Mouse (Mus musculus): ENCODE data around the gene Ulbp1.
"Not testable (repeated sequence)": the region's sequence is repeated elsewhere in the genome, so short reads cannot be mapped to it uniquely, and the experiment has no call there.

The Ulbp1 gene

GRCm38 (mm10) chr10:7473197-7473889 lies at the start of gene Ulbp1:
Ulbp1 (minus strand) TSS chr10:7473638.
- DNase-seq (ENCODE audit: low spot score) = peak; percentile 67

GRCm38 (mm10) chr10:7498180-7498579 lies 24.7 kb upstream of the Ulbp1 start:
- DNase-seq (ENCODE audit: low spot score) = not testable (repeated sequence)

GRCm38 (mm10) chr10:7492384-7492783 lies 18.9 kb upstream of the Ulbp1 start:
- not testable (repeated sequence) for DNase-seq (ENCODE audit: low spot score)

DNA sequence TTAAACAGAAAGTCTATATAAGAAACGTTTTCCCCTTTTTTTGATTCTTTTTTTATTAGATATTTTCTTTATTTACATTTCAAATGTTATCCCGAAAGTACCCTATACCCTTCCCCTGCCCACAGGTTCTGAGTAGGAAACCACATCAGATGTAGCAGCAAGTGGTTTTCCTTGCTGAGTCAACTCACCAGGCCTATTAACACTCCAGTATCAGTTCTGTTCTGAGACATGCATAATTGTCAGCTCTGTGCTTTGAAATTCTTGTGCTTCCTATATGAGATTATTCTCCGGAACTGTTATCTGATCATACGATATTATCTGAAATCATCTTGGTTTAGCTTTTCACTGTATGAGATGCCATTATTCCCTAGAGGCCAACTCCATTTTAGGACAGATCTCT lies 10.2 kb upstream of the Ulbp1 start:
- no peak for DNase-seq (ENCODE audit: low spot score)

DNA sequence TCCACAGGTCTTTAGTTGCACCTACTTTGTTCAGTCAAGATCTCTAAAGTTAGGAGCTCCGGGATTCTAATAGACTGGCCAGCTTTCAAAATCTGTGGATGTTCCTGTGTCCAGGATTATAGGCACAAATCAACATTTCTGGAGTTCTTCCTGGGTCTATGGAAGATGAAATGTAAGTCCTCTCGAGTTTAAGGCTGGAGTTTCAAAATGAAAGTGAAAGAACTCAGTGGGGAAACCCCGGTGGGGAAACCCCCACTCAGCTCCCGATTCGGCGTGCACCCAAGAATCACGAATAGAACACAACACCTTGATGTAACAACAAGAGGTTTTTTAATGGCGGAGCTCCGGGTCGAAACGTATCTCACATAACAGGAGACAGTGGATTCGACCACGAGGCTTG lies 787 bp upstream of the Ulbp1 start:
- not testable (repeated sequence) for DNase-seq (ENCODE audit: low spot score)

- DNase-seq (ENCODE audit: low spot score) = no peak
Measured at GRCm38 (mm10) chr10:7471664-7472063, 1.8 kb downstream of the Ulbp1 start.

DNA sequence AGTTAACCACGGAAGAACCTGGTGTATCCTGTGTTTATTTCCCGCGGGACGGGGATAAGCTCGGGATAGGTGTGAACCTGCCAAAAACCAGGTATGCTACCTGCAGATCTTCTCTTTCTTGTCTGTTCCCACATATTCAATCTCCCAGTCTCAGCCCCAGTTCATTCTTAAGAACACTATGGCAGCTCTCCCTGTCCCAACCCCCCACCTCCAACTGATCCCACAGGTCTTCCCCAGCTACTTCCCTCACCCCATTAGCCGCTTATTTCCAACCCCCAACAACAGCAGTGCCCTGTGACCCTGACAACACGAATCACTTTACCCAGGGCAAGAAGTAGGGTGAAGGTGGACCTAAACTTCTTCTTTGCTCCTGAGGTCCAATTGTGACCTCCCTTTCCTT lies 3.0 kb downstream of the Ulbp1 start:
- no peak for DNase-seq (ENCODE audit: low spot score)

DNA sequence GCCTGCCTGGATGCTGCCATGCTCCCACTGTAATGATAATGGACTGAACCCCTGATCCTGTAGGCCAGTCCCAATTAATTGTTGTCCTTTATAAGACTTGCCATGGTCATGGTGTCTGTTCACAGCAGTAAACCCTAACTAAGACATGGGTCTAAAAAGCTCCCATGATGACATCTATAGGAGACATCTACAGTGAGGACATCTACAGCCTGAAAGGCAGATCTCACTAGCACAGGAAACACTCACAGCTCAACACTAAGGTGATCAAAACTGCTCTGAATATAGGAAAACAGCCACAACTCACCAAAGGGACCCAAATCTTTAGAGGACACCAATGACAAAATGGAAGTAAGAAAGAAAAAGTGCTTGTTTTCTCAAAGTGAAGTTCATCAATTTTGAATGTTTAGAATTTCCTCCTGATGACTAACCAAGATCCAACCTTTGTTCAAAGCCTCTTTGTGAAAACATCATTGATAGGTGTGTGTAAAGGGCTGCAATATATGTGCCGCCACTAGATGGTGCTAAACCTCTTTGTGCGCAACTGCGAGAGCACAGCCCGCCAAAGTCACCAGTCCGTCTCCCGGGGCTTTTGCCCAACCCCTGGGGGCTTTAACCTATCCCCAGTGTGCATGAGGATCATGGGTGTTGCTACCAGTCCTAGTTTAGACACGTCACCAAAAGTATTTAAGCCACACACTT lies 3.6 kb downstream of the Ulbp1 start:
- peak; percentile 46 for DNase-seq (ENCODE audit: low spot score)

DNA sequence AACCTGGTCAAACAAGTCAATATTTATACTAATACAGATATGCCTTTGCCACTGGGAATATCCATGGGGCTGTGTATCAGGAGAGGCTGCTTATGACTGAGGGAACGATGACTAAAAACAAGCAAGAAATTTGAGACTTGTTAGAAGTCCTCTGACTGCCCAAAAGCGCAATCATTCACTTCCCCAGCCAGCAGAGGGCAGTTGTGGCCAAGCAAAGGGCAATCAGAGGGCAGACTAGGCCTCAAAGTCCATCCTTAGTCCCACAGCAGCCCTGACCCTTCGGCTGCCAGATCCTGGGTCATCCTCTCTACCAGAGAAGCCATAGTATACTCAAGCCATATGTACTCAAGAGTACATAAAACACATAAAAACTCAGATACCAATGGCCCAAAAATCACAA lies 11.4 kb downstream of the Ulbp1 start:
- DNase-seq (ENCODE audit: low spot score) = no peak

DNA sequence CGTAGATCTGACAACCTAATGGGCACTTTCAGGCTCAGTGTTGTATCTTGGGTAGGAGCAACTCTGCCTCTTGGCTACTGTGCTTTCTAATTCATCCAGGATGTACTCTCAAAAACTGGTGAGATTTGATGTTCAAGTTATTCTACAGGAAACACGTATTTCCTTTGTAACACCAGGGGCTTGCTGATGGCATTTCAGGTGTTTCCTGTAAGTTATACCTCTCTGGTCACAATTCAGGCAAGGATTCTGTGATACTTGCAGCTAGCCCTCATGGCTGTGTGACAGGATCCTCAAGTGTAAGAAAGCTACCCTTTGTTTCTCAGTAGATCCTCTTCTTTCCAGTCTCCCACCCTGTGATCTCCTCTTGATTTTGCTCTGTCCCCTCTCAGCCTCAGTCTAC lies 34.5 kb downstream of the Ulbp1 start:
- no peak for DNase-seq (ENCODE audit: low spot score)

GRCm38 (mm10) chr10:7393143-7394035 lies 80.0 kb downstream of the Ulbp1 start:
- no peak for DNase-seq (ENCODE audit: low spot score)

GRCm38 (mm10) chr10:7391935-7392930 lies 81.2 kb downstream of the Ulbp1 start:
- DNase-seq (ENCODE audit: low spot score) = no peak

DNA sequence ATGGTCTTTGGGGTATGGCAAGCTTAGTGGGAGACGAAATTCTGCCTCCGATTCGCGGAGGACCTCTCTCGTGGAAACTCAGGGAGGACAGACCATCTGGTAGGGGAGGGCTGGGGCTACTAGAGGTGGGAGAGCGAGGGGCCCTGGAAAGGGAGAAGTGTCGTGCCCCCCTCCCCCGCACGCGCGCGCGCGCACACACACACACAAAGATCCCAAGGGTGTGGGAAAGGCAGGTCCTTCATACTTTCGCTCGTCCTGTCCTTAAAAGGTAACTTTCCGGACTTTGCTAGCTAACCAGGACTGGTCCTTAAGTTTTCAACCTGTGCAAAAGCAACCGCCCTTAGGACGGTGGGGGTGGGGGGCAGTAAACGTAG lies 81.9 kb downstream of the Ulbp1 start:
- no peak for DNase-seq (ENCODE audit: low spot score)

- DNase-seq (ENCODE audit: low spot score) = peak; percentile 22
Measured at GRCm38 (mm10) chr10:7391108-7391507, 82.3 kb downstream of the Ulbp1 start.

Measured in urinary bladder, postnatal 25 days (tissue).